Mouse (Mus musculus): ENCODE data around the gene Hmgb2.

- TF ChIP-seq CTCF (IDR thresholded peaks at IDR 0.05; ENCODE audit: control insufficient read depth, insufficient read depth, insufficient replicate concordance, low read depth, low read length) (no peak), POLR2A (IDR thresholded peaks at IDR 0.05; ENCODE audit: control insufficient read depth, low read depth, low read length) (no peak)
Measured at GRCm38 (mm10) chr8:57512141-57513056, 692 bp downstream of the Hmgb2 start.
